Mouse (Mus musculus): ENCODE measurements at regions not wholly inside any gene's neighbourhood (a gene's known extent, or its start where the extent isn't known, plus 50 kb on each side); places are given as distances from the start of the nearest gene placed in this dataset.
A peak's percentile ranks its signal among the peaks of the same experiment; 100 is the strongest.

- no peak for DNase-seq (ENCODE audit: low read depth, low spot score)
Observed at GRCm38 (mm10) chr4:56160551-56161256, 579.2 kb upstream of the Gm26657 start.

- DNase-seq (ENCODE audit: low read depth, low spot score), result no peak
Observed at GRCm38 (mm10) chr4:56157521-56158065, 582.3 kb upstream of the Gm26657 start.

- no peak for DNase-seq (ENCODE audit: low read depth, low spot score)
Observed at GRCm38 (mm10) chr4:56150716-56151115, 589.2 kb upstream of the Gm26657 start.

GRCm38 (mm10) chr4:56143827-56144226 is 596.0 kb upstream of the Gm26657 start:
- DNase-seq (ENCODE audit: low read depth, low spot score), result no peak

- no peak for DNase-seq (ENCODE audit: low read depth, low spot score)
Observed at GRCm38 (mm10) chr4:56136837-56137236, 603.0 kb upstream of the Gm26657 start.

- no peak for DNase-seq (ENCODE audit: low read depth, low spot score)
Observed at GRCm38 (mm10) chr4:56134350-56134749, 602.1 kb upstream of the Klf4 start.

- DNase-seq (ENCODE audit: low read depth, low spot score), result no peak
Observed at GRCm38 (mm10) chr4:56127730-56128482, 595.6 kb upstream of the Klf4 start.

GRCm38 (mm10) chr4:56124515-56124914 is 592.2 kb upstream of the Klf4 start:
- DNase-seq (ENCODE audit: low read depth, low spot score), result no peak

GRCm38 (mm10) chr4:56122198-56122597 is 589.9 kb upstream of the Klf4 start:
- DNase-seq (ENCODE audit: low read depth, low spot score), result no peak

- DNase-seq (ENCODE audit: low read depth, low spot score), result no peak
Observed at GRCm38 (mm10) chr4:56121664-56122063, 589.4 kb upstream of the Klf4 start.

- no peak for DNase-seq (ENCODE audit: low read depth, low spot score)
Observed at GRCm38 (mm10) chr4:56120357-56120756, 588.1 kb upstream of the Klf4 start.

- no peak for DNase-seq (ENCODE audit: low read depth, low spot score)
Observed at GRCm38 (mm10) chr4:56113701-56114196, 581.5 kb upstream of the Klf4 start.

GRCm38 (mm10) chr4:56112931-56113700 is 580.9 kb upstream of the Klf4 start:
- no peak for DNase-seq (ENCODE audit: low read depth, low spot score)

- DNase-seq (ENCODE audit: low read depth, low spot score), result peak; percentile 5
Observed at GRCm38 (mm10) chr4:56106962-56107361, 574.7 kb upstream of the Klf4 start.

GRCm38 (mm10) chr4:56102314-56102713 is 570.0 kb upstream of the Klf4 start:
- no peak for DNase-seq (ENCODE audit: low read depth, low spot score)

GRCm38 (mm10) chr4:56090796-56091195 is 558.5 kb upstream of the Klf4 start:
- DNase-seq (ENCODE audit: low read depth, low spot score), result no peak

- DNase-seq (ENCODE audit: low read depth, low spot score), result no peak
Observed at GRCm38 (mm10) chr4:56088701-56089100, 556.4 kb upstream of the Klf4 start.

GRCm38 (mm10) chr4:56086306-56086705 is 554.0 kb upstream of the Klf4 start:
- DNase-seq (ENCODE audit: low read depth, low spot score), result no peak

- DNase-seq (ENCODE audit: low read depth, low spot score), result no peak
Observed at GRCm38 (mm10) chr4:56084205-56084604, 551.9 kb upstream of the Klf4 start.

GRCm38 (mm10) chr4:56082411-56082810 is 550.1 kb upstream of the Klf4 start:
- DNase-seq (ENCODE audit: low read depth, low spot score), result no peak

- no peak for DNase-seq (ENCODE audit: low read depth, low spot score)
Observed at GRCm38 (mm10) chr4:56080960-56081359, 548.7 kb upstream of the Klf4 start.
